Mouse (Mus musculus) neural tube, embryonic 14.5 days (tissue): ENCODE measurements around the gene Ap1m1. TPM values are rescaled to one million over a fixed set of nuclear protein-coding genes. Genes with fewer than 3 reads are reported as not detected.

Source experiments
- ATAC-seq: fragments of 200-750 bp; cut with Nextera tagmentation; 2 replicates; pipeline ENCODE4 v1.8.0; 2017; ENCODE audit warnings: low read depth, mild to moderate bottlenecking, moderate TSS enrichment, moderate library complexity
- H3K27ac ChIP-seq: fragments of 300-500 bp; sonication (generic); 2 replicates; pipeline ENCODE4 v1.5.1; 2014; ENCODE audit warnings: low read depth, mild to moderate bottlenecking, control low read depth, low read length, moderate library complexity, mixed read lengths
- H3K27me3 ChIP-seq: fragments of 300-500 bp; sonication (generic); 2 replicates; pipeline ENCODE4 v1.6.1; 2014; ENCODE audit warnings: low read length; ENCODE audit not compliant: control insufficient read depth, insufficient read depth
- H3K36me3 ChIP-seq: fragments of 300-500 bp; sonication (generic); 2 replicates; pipeline ENCODE4 v1.6.1; 2014; ENCODE audit warnings: low read length, mixed read lengths; ENCODE audit not compliant: control insufficient read depth, insufficient read depth
- H3K4me1 ChIP-seq: fragments of 300-500 bp; sonication (generic); 2 replicates; pipeline ENCODE4 v1.6.1; 2014; ENCODE audit warnings: low read length; ENCODE audit not compliant: control insufficient read depth, insufficient read depth
- H3K4me2 ChIP-seq: fragments of 300-500 bp; sonication (generic); 2 replicates; pipeline ENCODE4 v1.6.1; 2014; ENCODE audit warnings: mild to moderate bottlenecking, low read depth, low read length, control low read depth
- H3K4me3 ChIP-seq: fragments of 300-500 bp; sonication (generic); 2 replicates; pipeline ENCODE4 v1.5.1; 2014; ENCODE audit warnings: low read depth, low read length, control low read depth, mixed read lengths
- H3K9ac ChIP-seq: fragments of 300-500 bp; sonication (generic); replicated peaks from 2 replicates; pipeline ENCODE4 v1.6.1; 2014; ENCODE audit warnings: low read depth, mild to moderate bottlenecking, control low read depth, low read length, mixed read lengths
- H3K9me3 ChIP-seq: fragments of 300-500 bp; sonication (generic); 2 replicates; pipeline ENCODE4 v1.6.1; 2016; ENCODE audit warnings: low read length; ENCODE audit not compliant: control insufficient read depth
- WGBS: fragments of 180-500 bp; shearing (Covaris S2); extraction: QIAGEN DNeasy Blood & Tissue Kit; methylation state at CpG from one replicate; pipeline ENCODE4 v1.1.7; 2014; 5-methylcytosine and 5-hydroxymethylcytosine counted together
- polyA plus RNA-seq: library from polyadenylated mRNA; unstranded; fragments of >200 nt; fragmentation: Nextera tagmentation; extraction: Ambion mirVana; gene quantifications from 2 replicates; pipeline ENCODE4 v1.2.1, GENCODE M21; 2014

Ap1m1 gene
- polyA plus RNA-seq, 1 experiment from 2014 or later = 235 TPM

GRCm38 (mm10) chr8:72303633-72304032 lies 63.8 kb downstream of the Ap1m1 start:
- no peaks in the 10 kb centered on the region for H3K4me1 ChIP-seq
- no peak overlapping the region for H3K27ac ChIP-seq
- no peak overlapping the region for H3K4me3 ChIP-seq
- ATAC-seq = no peak
- 73% methylated on average over 8 of the region's 8 CpGs for WGBS
- H3K9ac ChIP-seq = no peak overlapping the region
- no peak overlapping the region for H3K4me2 ChIP-seq
- H3K36me3 ChIP-seq = no peaks in the 10 kb centered on the region
- H3K27me3 ChIP-seq = no peaks in the 10 kb centered on the region
- no peaks in the 10 kb centered on the region for H3K9me3 ChIP-seq

GRCm38 (mm10) chr8:72305210-72305905 lies 65.5 kb downstream of the Ap1m1 start, which contains the start of gene Gm10282:
Gm10282 (minus strand) TSS chr8:72305260.
- Histone ChIP-seq H3K4me2 (no peak within 1 kb of the TSS), H3K27ac (no peak within 1 kb of the TSS), H3K36me3 (no peaks in the 10 kb centered on the region), H3K9ac (no peak within 1 kb of the TSS), H3K4me1 (no peaks in the 10 kb centered on the region), H3K9me3 (no peaks in the 10 kb centered on the region), H3K4me3 (no peak within 1 kb of the TSS), H3K27me3 (no peaks in the 10 kb centered on the region)
- WGBS = 71% methylated on average over 16 of the region's 16 CpGs
- no peak for ATAC-seq

- no peaks in the 10 kb centered on the region for H3K9me3 ChIP-seq
- H3K9ac ChIP-seq = no peak overlapping the region
- no peaks in the 10 kb centered on the region for H3K4me1 ChIP-seq
- no peaks in the 10 kb centered on the region for H3K27me3 ChIP-seq
- WGBS = 92% methylated on average over 5 of the region's 5 CpGs
- no peak for ATAC-seq
- no peak overlapping the region for H3K27ac ChIP-seq
- H3K36me3 ChIP-seq = no peaks in the 10 kb centered on the region
- no peak overlapping the region for H3K4me2 ChIP-seq
- no peak overlapping the region for H3K4me3 ChIP-seq
These were observed 67.1 kb downstream of the Ap1m1 start for GRCm38 (mm10) chr8:72306913-72307312.

Other genes starting within 250 kb of the Ap1m1 start
- 0.66 and 0.68 TPM in 2 replicates for gene Cyp4f18, start 230.4 kb upstream of the Ap1m1 start, polyA plus RNA-seq
- gene Olfr372, start 198.8 kb upstream of the Ap1m1 start, polyA plus RNA-seq = not detected in 2 replicates
- not detected in 2 replicates for gene Olfr373, start 156.8 kb upstream of the Ap1m1 start, polyA plus RNA-seq
- 0.04 TPM in 1 of 2 replicates, not detected in the other for gene Olfr374, start 133.0 kb upstream of the Ap1m1 start, polyA plus RNA-seq
- gene Tpm4, start 105.0 kb upstream of the Ap1m1 start, polyA plus RNA-seq = 102 and 174 TPM in 2 replicates
- 53.2 and 67.9 TPM in 2 replicates for gene Rab8a, start 78.8 kb upstream of the Ap1m1 start, polyA plus RNA-seq
- gene Hsh2d, start 50.4 kb upstream of the Ap1m1 start, polyA plus RNA-seq = not detected in 2 replicates
- not detected in 2 replicates for gene Cib3, start 27.2 kb upstream of the Ap1m1 start, polyA plus RNA-seq
- not detected in 2 replicates for gene Gm11034, start 26.4 kb upstream of the Ap1m1 start, polyA plus RNA-seq
- gene Fam32a, start 20.3 kb upstream of the Ap1m1 start, polyA plus RNA-seq = 60.5 and 71.7 TPM in 2 replicates
- gene Gm10282, start 65.2 kb downstream of the Ap1m1 start, polyA plus RNA-seq = 12.3 and 13.8 TPM in 2 replicates
- 4.3 and 6.7 TPM in 2 replicates for gene Klf2, start 79.0 kb downstream of the Ap1m1 start, polyA plus RNA-seq
- 63.3 and 66.1 TPM in 2 replicates for gene Eps15l1, start 181.4 kb downstream of the Ap1m1 start, polyA plus RNA-seq
- gene Calr3, start 203.9 kb downstream of the Ap1m1 start, polyA plus RNA-seq = 0.59 and 1.3 TPM in 2 replicates
- 15.2 and 16.3 TPM in 2 replicates for gene 1700030K09Rik, start 203.9 kb downstream of the Ap1m1 start, polyA plus RNA-seq
- 42.3 and 49.8 TPM in 2 replicates for gene Cherp, start 235.2 kb downstream of the Ap1m1 start, polyA plus RNA-seq